Mouse (Mus musculus) ES-E14 (cell line): ENCODE measurements around the gene Wdr73. TPM values are rescaled to one million over a fixed set of nuclear protein-coding genes. Genes with fewer than 3 reads are reported as not detected.
"Not testable (repeated sequence)": the region's sequence is repeated elsewhere in the genome, so short reads cannot be mapped to it uniquely, and the experiment has no call there.

Source experiments
- DNase-seq: peaks from one replicate; pipeline ENCODE4 v3.0.0-alpha.2; 2013; ENCODE audit warnings: low read depth, low spot score
- H3K27ac ChIP-seq: 2 replicates; pipeline ENCODE4 v1.5.1; 2012; ENCODE audit warnings: low read depth, mild to moderate bottlenecking, low read length, moderate library complexity, mixed read lengths; ENCODE audit not compliant: poor library complexity, insufficient read depth, severe bottlenecking
- H3K36me3 ChIP-seq: 2 replicates; pipeline ENCODE4 v1.6.1; 2012; ENCODE audit warnings: mild to moderate bottlenecking, low read length, moderate library complexity, mixed read lengths; ENCODE audit not compliant: control insufficient read depth, poor library complexity, insufficient read depth, severe bottlenecking
- H3K4me1 ChIP-seq, 2 experiments: fragments of 150-350 bp in 1 of 2; sonication (generic) in 1 of 2; 2 replicates each; pipeline ENCODE4 v1.6.1; 2012; ENCODE audit warnings: low read length in 2 of 2, mild to moderate bottlenecking in 1 of 2, mixed read lengths in 1 of 2; ENCODE audit not compliant: control insufficient read depth in 2 of 2, insufficient read depth in 2 of 2, poor library complexity in 1 of 2
- H3K4me3 ChIP-seq, 2 experiments: fragments of 150-350 bp in 1 of 2; sonication (generic) in 1 of 2; 2 replicates each; pipeline ENCODE4 v1.5.1; 2012; ENCODE audit warnings: low read length in 2 of 2, low read depth in 1 of 2, mild to moderate bottlenecking in 1 of 2, mixed read lengths in 1 of 2; ENCODE audit not compliant: insufficient read depth in 1 of 2, poor library complexity in 1 of 2, severe bottlenecking in 1 of 2
- H3K9ac ChIP-seq: 2 replicates; pipeline ENCODE4 v1.6.1; 2012; ENCODE audit warnings: low read depth, mild to moderate bottlenecking, low read length, mixed read lengths; ENCODE audit not compliant: poor library complexity, insufficient read depth, severe bottlenecking
- H3K9me3 ChIP-seq: fragments of 150-350 bp; sonication (generic); 2 replicates; pipeline ENCODE4 v1.6.1; 2012; ENCODE audit warnings: low read depth, mild to moderate bottlenecking, low read length; ENCODE audit not compliant: control insufficient read depth, insufficient read depth
- CHD2 ChIP-seq: IDR thresholded peaks from 2 replicates; pipeline ENCODE4 v1.6.1; 2014; ENCODE audit warnings: mild to moderate bottlenecking, low read depth, low read length, inconsistent platforms
- HCFC1 ChIP-seq: IDR thresholded peaks from 2 replicates; pipeline ENCODE4 v1.6.1; 2012; ENCODE audit warnings: low read length, inconsistent platforms, borderline replicate concordance; ENCODE audit not compliant: insufficient read depth
- MAFK ChIP-seq: IDR thresholded peaks from 2 replicates; pipeline ENCODE4 v1.6.1; 2014; ENCODE audit warnings: mild to moderate bottlenecking, low read depth, low read length, inconsistent platforms; ENCODE audit not compliant: insufficient read depth
- ZC3H11A ChIP-seq: IDR thresholded peaks from 2 replicates; pipeline ENCODE4 v1.6.1; 2012; ENCODE audit warnings: low read depth, mild to moderate bottlenecking, inconsistent platforms, low read length, borderline replicate concordance
- ZNF384 ChIP-seq: IDR thresholded peaks from 2 replicates; pipeline ENCODE4 v1.6.1; 2012; ENCODE audit warnings: low read depth, low read length, inconsistent platforms
- in situ Hi-C, 2 experiments: fragments of 600-800 bp; cut with MboI; formaldehyde crosslinking; loops; one replicate each; pipeline ENCODE4 v1.15.1; 2025; ENCODE audit warnings: low sequenced_read_pairs in 2 of 2, inconsistent platforms in 1 of 2; ENCODE audit not compliant: unreplicated experiment in 2 of 2
- total RNA-seq: library from RNA; depleted of rRNA; stranded (reverse); fragments of 300-350 nt; gene quantifications from 2 replicates; pipeline ENCODE4 v1.2.3, GENCODE M21; 2012; rRNA removed

Gene Wdr73
- total RNA-seq: 38.2 and 41.5 TPM in 2 replicates

- TF ChIP-seq ZC3H11A (no peak), MAFK (no peak), ZNF384 (no peak), CHD2 (peak; percentile 96), HCFC1 (peak; percentile 60; the same call in 1 of the 2 replicates)
- in situ Hi-C loops: no loop called here
- Histone ChIP-seq H3K4me1 (no peaks in the 10 kb centered on the region), H3K4me3 (peak within 1 kb of the TSS; percentile 92 to 93), H3K9ac (peak within 1 kb of the TSS; percentile 94), H3K27ac (peak within 1 kb of the TSS; percentile 55; the same call in 1 of the 2 replicates), H3K9me3 (no peaks in the 10 kb centered on the region), H3K36me3 (peaks cover 23% of the 10 kb centered on the region)
- peak; percentile 84 for DNase-seq
Observed at GRCm38 (mm10) chr7:80900944-80901501, at the start of gene Wdr73. Gene Wdr73, minus strand, starts transcription at chr7:80901269.

- TF ChIP-seq ZC3H11A (no peak), MAFK (no peak), ZNF384 (no peak), HCFC1 (no peak), CHD2 (no peak)
- DNase-seq: peak; percentile 82
- 0 out of 4 replicates have a peak, but pooled peaks cover 0 to 2% of the 10 kb centered on the region in 2 experiments for H3K4me1 ChIP-seq
- in situ Hi-C loops: no loop called here
- peak within 1 kb of the TSS; percentile 91 for H3K27ac ChIP-seq
- no peaks in the 10 kb centered on the region for H3K9me3 ChIP-seq
- H3K4me3 ChIP-seq: peak within 1 kb of the TSS; percentile 87 to 93
- H3K36me3 ChIP-seq: peaks cover 2% of the 10 kb centered on the region; the same call in 1 of the 2 replicates
- peak within 1 kb of the TSS; percentile 88 for H3K9ac ChIP-seq
Observed at GRCm38 (mm10) chr7:80947445-80948350, 46.6 kb upstream of the Wdr73 start, which contains the start of gene Sec11a. Gene Sec11a, minus strand, starts transcription at chr7:80947780.

- in situ Hi-C loops: no loop called here
- TF ChIP-seq ZC3H11A (no peak), CHD2 (no peak), HCFC1 (no peak), ZNF384 (no peak), MAFK (no peak)
- no peaks in the 10 kb centered on the region for H3K9me3 ChIP-seq
- DNase-seq: no peak
- H3K9ac ChIP-seq: no peak overlapping the region
- peaks cover 2% of the 10 kb centered on the region for H3K36me3 ChIP-seq
- H3K4me1 ChIP-seq: no peaks in the 10 kb centered on the region
- no peak overlapping the region for H3K4me3 ChIP-seq
- H3K27ac ChIP-seq: no peak overlapping the region
Observed at GRCm38 (mm10) chr7:80939808-80940207, 38.7 kb upstream of the Wdr73 start.

GRCm38 (mm10) chr7:80937304-80937666, 36.2 kb upstream of the Wdr73 start:
- H3K27ac ChIP-seq, H3K36me3 ChIP-seq, H3K9ac ChIP-seq, H3K9me3 ChIP-seq, H3K4me3 ChIP-seq, in situ Hi-C loops, H3K4me1 ChIP-seq, DNase-seq: not testable (repeated sequence)

- H3K4me1 ChIP-seq, H3K9me3 ChIP-seq, in situ Hi-C loops, DNase-seq, H3K27ac ChIP-seq, H3K4me3 ChIP-seq, H3K9ac ChIP-seq, H3K36me3 ChIP-seq: not testable (repeated sequence)
Observed at GRCm38 (mm10) chr7:80936617-80937303, 35.7 kb upstream of the Wdr73 start.
